Mouse (Mus musculus) MEL (cell line): Measurements from ENCODE around the gene Cdkal1. TPM values are rescaled to one million over a fixed set of nuclear protein-coding genes. Genes with fewer than 3 reads are reported as not detected.

ENCODE experiments used
- DNase-seq: peaks from one replicate; pipeline ENCODE4 v3.0.0; 2011; ENCODE audit warnings: low read depth, low spot score
- H3K27ac ChIP-seq: 2 replicates; pipeline ENCODE4 v1.5.1; 2012; ENCODE audit warnings: low read depth, mild to moderate bottlenecking, control low read depth, low read length, moderate library complexity; ENCODE audit not compliant: control insufficient read depth
- H3K27me3 ChIP-seq, 2 experiments: fragments of 150-350 bp in 1 of 2; sonication (generic) in 1 of 2; 2 replicates each; pipeline ENCODE4 v1.6.1; 2012; ENCODE audit warnings: low read length in 2 of 2, mild to moderate bottlenecking in 2 of 2, improper control_type of control experiment in 1 of 2, moderate library complexity in 1 of 2; ENCODE audit not compliant: insufficient read depth in 2 of 2, control insufficient read depth in 1 of 2
- H3K36me3 ChIP-seq, 2 experiments: 2 replicates each; pipeline ENCODE4 v1.6.1; 2012 to 2014; ENCODE audit warnings: low read length in 2 of 2, improper control_type of control experiment in 1 of 2, inconsistent platforms in 1 of 2, mild to moderate bottlenecking in 1 of 2; ENCODE audit not compliant: insufficient read depth in 2 of 2, control insufficient read depth in 1 of 2
- H3K4me1 ChIP-seq, 2 experiments: fragments of 150-350 bp in 1 of 2; sonication (generic) in 1 of 2; 2 replicates each; pipeline ENCODE4 v1.6.1; 2012; ENCODE audit warnings: low read length in 2 of 2, improper control_type of control experiment in 1 of 2, mild to moderate bottlenecking in 1 of 2; ENCODE audit not compliant: insufficient read depth in 2 of 2, control insufficient read depth in 1 of 2
- H3K4me3 ChIP-seq, 2 experiments: fragments of 150-350 bp in 1 of 2; sonication (generic) in 1 of 2; 2 replicates each; pipeline ENCODE4 v1.5.1; 2012; ENCODE audit warnings: low read depth in 2 of 2, low read length in 2 of 2, mild to moderate bottlenecking in 2 of 2, moderate library complexity in 2 of 2, control low read depth in 1 of 2, improper control_type of control experiment in 1 of 2; ENCODE audit not compliant: control insufficient read depth in 1 of 2, insufficient read depth in 1 of 2
- H3K79me2 ChIP-seq: 2 replicates; pipeline ENCODE4 v1.6.1; 2012; ENCODE audit warnings: mild to moderate bottlenecking, low read length, moderate library complexity; ENCODE audit not compliant: control insufficient read depth, poor library complexity, insufficient read depth
- H3K9ac ChIP-seq: 2 replicates; pipeline ENCODE4 v1.6.1; 2012; ENCODE audit warnings: low read depth, mild to moderate bottlenecking, control low read depth, low read length, moderate library complexity; ENCODE audit not compliant: control insufficient read depth, poor library complexity, severe bottlenecking
- H3K9me3 ChIP-seq: fragments of 150-350 bp; sonication (generic); replicated peaks from 2 replicates; pipeline ENCODE4 v1.6.1; 2012; ENCODE audit warnings: mild to moderate bottlenecking, low read length, improper control_type of control experiment, moderate library complexity; ENCODE audit not compliant: insufficient read depth
- BHLHE40 ChIP-seq: IDR thresholded peaks from 2 replicates; pipeline ENCODE4 v1.6.1; 2012; ENCODE audit warnings: low read depth, mild to moderate bottlenecking, inconsistent platforms, low read length, improper control_type of control experiment, borderline replicate concordance
- CTCF ChIP-seq, 3 experiments: IDR thresholded peaks in 2 of 3; conservative IDR thresholded peaks in 1 of 3; 2 replicates each; pipeline ENCODE4 v1.5.1; 2011 to 2012; ENCODE audit warnings: low read length in 3 of 3, low read depth in 2 of 3, mild to moderate bottlenecking in 2 of 3, improper control_type of control experiment in 1 of 3, inconsistent platforms in 1 of 3, mixed read lengths in 1 of 3, moderate library complexity in 1 of 3; ENCODE audit not compliant: control insufficient read depth in 1 of 3, insufficient read depth in 1 of 3, poor library complexity in 1 of 3, severe bottlenecking in 1 of 3
- EP300 ChIP-seq, 2 experiments: IDR thresholded peaks; 2 replicates each; pipeline ENCODE4 v1.6.1; 2011; ENCODE audit warnings: improper control_type of control experiment in 2 of 2, low read length in 2 of 2, low read depth in 1 of 2, mild to moderate bottlenecking in 1 of 2
- GABPA ChIP-seq: IDR thresholded peaks from 2 replicates; pipeline ENCODE4 v1.6.1; 2012; ENCODE audit warnings: low read depth, mild to moderate bottlenecking, inconsistent platforms, low read length, improper control_type of control experiment, moderate library complexity
- GATA1 ChIP-seq: IDR thresholded peaks from 2 replicates; pipeline ENCODE4 v1.6.1; 2011; ENCODE audit warnings: low read depth, low read length, improper control_type of control experiment
- JUND ChIP-seq: IDR thresholded peaks from 2 replicates; pipeline ENCODE4 v1.6.1; 2011; ENCODE audit warnings: low read depth, mild to moderate bottlenecking, improper control_type of control experiment, low read length
- KAT2A ChIP-seq: conservative IDR thresholded peaks from 2 replicates; pipeline ENCODE4 v1.6.1; 2012; ENCODE audit warnings: low read depth, low read length, improper control_type of control experiment, inconsistent platforms
- MAFK ChIP-seq: IDR thresholded peaks from 2 replicates; pipeline ENCODE4 v1.6.1; 2011; ENCODE audit warnings: low read depth, mild to moderate bottlenecking, low read length, improper control_type of control experiment, borderline replicate concordance
- MAX ChIP-seq: IDR thresholded peaks from 2 replicates; pipeline ENCODE4 v1.6.1; 2011; ENCODE audit warnings: low read length, improper control_type of control experiment
- MAZ ChIP-seq: IDR thresholded peaks from 2 replicates; pipeline ENCODE4 v1.6.1; 2012; ENCODE audit warnings: low read depth, mild to moderate bottlenecking, inconsistent platforms, low read length, improper control_type of control experiment
- MEF2A ChIP-seq: IDR thresholded peaks from 2 replicates; pipeline ENCODE4 v1.6.1; 2014; ENCODE audit warnings: low read depth, mild to moderate bottlenecking, inconsistent platforms, low read length, improper control_type of control experiment; ENCODE audit not compliant: poor library complexity, insufficient replicate concordance, severe bottlenecking; ENCODE audit errors: extremely low read depth
- MXI1 ChIP-seq: IDR thresholded peaks from 2 replicates; pipeline ENCODE4 v1.6.1; 2011; ENCODE audit warnings: mild to moderate bottlenecking, low read depth, low read length, improper control_type of control experiment
- NELFE ChIP-seq: IDR thresholded peaks from 2 replicates; pipeline ENCODE4 v1.6.1; 2011; ENCODE audit warnings: low read depth, low read length, improper control_type of control experiment
- POLR2AphosphoS2 ChIP-seq: IDR thresholded peaks from 2 replicates; pipeline ENCODE4 v1.6.1; 2011; ENCODE audit warnings: low read length, improper control_type of control experiment
- POLR2AphosphoS5 ChIP-seq: IDR thresholded peaks from 2 replicates; pipeline ENCODE4 v1.6.1; 2012; ENCODE audit warnings: low read depth, borderline replicate concordance, mild to moderate bottlenecking, inconsistent platforms, low read length, moderate library complexity, mixed read lengths
- RAD21 ChIP-seq: IDR thresholded peaks from 2 replicates; pipeline ENCODE4 v1.6.1; 2011; ENCODE audit warnings: mild to moderate bottlenecking, low read depth, low read length, improper control_type of control experiment
- SIN3A ChIP-seq: IDR thresholded peaks from 2 replicates; pipeline ENCODE4 v1.6.1; 2012; ENCODE audit warnings: low read length, improper control_type of control experiment, inconsistent platforms
- SMC3 ChIP-seq: IDR thresholded peaks from 2 replicates; pipeline ENCODE4 v1.6.1; 2011; ENCODE audit warnings: low read depth, low read length, improper control_type of control experiment
- TAL1 ChIP-seq: IDR thresholded peaks from 2 replicates; pipeline ENCODE4 v1.6.1; 2012; ENCODE audit warnings: mild to moderate bottlenecking, inconsistent platforms, low read length, moderate library complexity, mixed read lengths
- TCF12 ChIP-seq: IDR thresholded peaks from 2 replicates; pipeline ENCODE4 v1.6.1; 2014; ENCODE audit warnings: low read depth, mild to moderate bottlenecking, inconsistent platforms, low read length, improper control_type of control experiment, moderate library complexity
- UBTF ChIP-seq: IDR thresholded peaks from 2 replicates; pipeline ENCODE4 v1.6.1; 2012; ENCODE audit warnings: low read depth, mild to moderate bottlenecking, inconsistent platforms, low read length, improper control_type of control experiment, moderate library complexity, borderline replicate concordance; ENCODE audit not compliant: insufficient read depth
- USF1 ChIP-seq: IDR thresholded peaks from 2 replicates; pipeline ENCODE4 v1.6.1; 2014; ENCODE audit warnings: low read depth, mild to moderate bottlenecking, inconsistent platforms, low read length, improper control_type of control experiment, moderate library complexity
- USF2 ChIP-seq, 2 experiments: IDR thresholded peaks; 2 replicates each; pipeline ENCODE4 v1.6.1; 2011 to 2012; ENCODE audit warnings: improper control_type of control experiment in 2 of 2, low read length in 2 of 2, borderline replicate concordance in 1 of 2, inconsistent platforms in 1 of 2, low read depth in 1 of 2, mild to moderate bottlenecking in 1 of 2; ENCODE audit not compliant: insufficient read depth in 1 of 2
- ZKSCAN1 ChIP-seq: IDR thresholded peaks from 2 replicates; pipeline ENCODE4 v1.6.1; 2012; ENCODE audit warnings: low read depth, mild to moderate bottlenecking, inconsistent platforms, low read length, improper control_type of control experiment, moderate library complexity
- ZMIZ1 ChIP-seq: IDR thresholded peaks from 2 replicates; pipeline ENCODE4 v1.6.1; 2012; ENCODE audit warnings: low read depth, mild to moderate bottlenecking, inconsistent platforms, low read length, improper control_type of control experiment, moderate library complexity
- ZNF384 ChIP-seq: IDR thresholded peaks from 2 replicates; pipeline ENCODE4 v1.6.1; 2012; ENCODE audit warnings: low read depth, mild to moderate bottlenecking, inconsistent platforms, low read length, improper control_type of control experiment
- polyA plus RNA-seq, 2 experiments: library from polyadenylated mRNA; stranded (reverse) in 1 of 2; unstranded in 1 of 2; fragments of >175 nt in 1 of 2; fragments of >200 nt in 1 of 2; gene quantifications; 2 replicates each; pipeline versions ENCODE4 v1.2.1 to v1.2.4; 2012; ENCODE audit warnings: low replicate concordance in 2 of 2, low read depth in 1 of 2; ENCODE audit not compliant: insufficient read length in 2 of 2, insufficient read depth in 1 of 2, missing spikeins in 1 of 2
- total RNA-seq: library from RNA; depleted of rRNA; stranded (reverse); fragments of 300-350 nt; gene quantifications from 2 replicates; pipeline ENCODE4 v1.2.3, GENCODE M21; 2012

The Cdkal1 gene
- total and polyA plus RNA-seq, 3 experiments: 10.6 to 11.0 TPM; not detected in 1

GRCm38 (mm10) chr13:29791439-29791838, 64.0 kb downstream of the Cdkal1 start:
- TF ChIP-seq EP300 (IDR thresholded peaks at IDR 0.05; ENCODE audit: low read depth in 1 of 2, low read length in 2 of 2) (no peak), ZKSCAN1 (no peak), KAT2A (no peak), USF2 (IDR thresholded peaks at IDR 0.05; ENCODE audit: borderline replicate concordance in 1 of 2, insufficient read depth in 1 of 2, low read depth in 1 of 2, low read length in 2 of 2) (no peak), MAX (no peak), ZMIZ1 (no peak), USF1 (no peak), SIN3A (no peak), MAFK (no peak), ZNF384 (no peak), SMC3 (no peak), GABPA (no peak), MXI1 (no peak), TCF12 (no peak), POLR2AphosphoS2 (no peak)
- no peak for DNase-seq
- Histone ChIP-seq H3K27me3 (no peaks in the 10 kb centered on the region), H3K36me3 (peaks cover 0 to 14% of the 10 kb centered on the region in 2 experiments; a peak in 2 of 4 replicates), H3K4me3 (no peak overlapping the region), H3K9ac (no peak overlapping the region), H3K79me2 (0 out of 2 replicates have a peak, but pooled peaks cover 2% of the 10 kb centered on the region), H3K9me3 (no peaks in the 10 kb centered on the region), H3K4me1 (peaks cover 3 to 11% of the 10 kb centered on the region in 2 experiments), H3K27ac (no peak overlapping the region)

GRCm38 (mm10) chr13:29786984-29787383, 68.5 kb downstream of the Cdkal1 start:
- no peak for DNase-seq
- H3K9ac ChIP-seq: no peak overlapping the region
- no peak overlapping the region for H3K27ac ChIP-seq
- TF ChIP-seq ZKSCAN1 (no peak), SIN3A (no peak), POLR2AphosphoS5 (no peak), POLR2AphosphoS2 (no peak), MXI1 (no peak), MAZ (no peak), EP300 (IDR thresholded peaks at IDR 0.05; ENCODE audit: low read depth in 1 of 2, low read length in 2 of 2) (no peak), JUND (no peak), MEF2A (no peak), CTCF (IDR thresholded peaks at IDR 0.05 in 2 of 3, conservative IDR thresholded peaks at IDR 0.05 in 1 of 3; ENCODE audit: control insufficient read depth in 1 of 3, insufficient read depth in 1 of 3, low read depth in 2 of 3, low read length in 3 of 3, poor library complexity in 1 of 3, severe bottlenecking in 1 of 3) (no peak), GATA1 (no peak), BHLHE40 (no peak), RAD21 (no peak), NELFE (no peak), UBTF (no peak), TAL1 (no peak)
- no peak overlapping the region for H3K4me3 ChIP-seq
- peaks cover 0 to 5% of the 10 kb centered on the region in 2 experiments; a peak in 2 of 4 replicates for H3K4me1 ChIP-seq
- no peaks in the 10 kb centered on the region for H3K9me3 ChIP-seq
- no peaks in the 10 kb centered on the region for H3K27me3 ChIP-seq
- H3K36me3 ChIP-seq: peaks cover 0 to 7% of the 10 kb centered on the region in 2 experiments; a peak in 2 of 4 replicates
- H3K79me2 ChIP-seq: 0 out of 2 replicates have a peak, but pooled peaks cover 2% of the 10 kb centered on the region
